Mouse (Mus musculus) heart, embryonic 13.5 days (tissue): ENCODE results near the gene Phyhd1. TPM values are rescaled to one million over a fixed set of nuclear protein-coding genes. Genes with fewer than 3 reads are reported as not detected.

Experiments
- ATAC-seq: fragments of 200-750 bp; cut with Nextera tagmentation; 2 replicates; pipeline ENCODE4 v1.8.0; 2017; ENCODE audit warnings: moderate TSS enrichment; ENCODE audit not compliant: insufficient number of reproducible peaks, low FRiP score, low TSS enrichment; ENCODE audit errors: extremely low read depth
- H3K27ac ChIP-seq: fragments of 300-500 bp; sonication (generic); replicated peaks from 2 replicates; pipeline ENCODE4 v1.5.1; 2015; ENCODE audit warnings: moderate library complexity, mild to moderate bottlenecking, inconsistent platforms
- H3K27me3 ChIP-seq: fragments of 300-500 bp; sonication (generic); replicated peaks from 2 replicates; pipeline ENCODE4 v1.6.1; 2015; ENCODE audit warnings: mild to moderate bottlenecking, inconsistent platforms
- H3K36me3 ChIP-seq: fragments of 300-500 bp; sonication (generic); 2 replicates; pipeline ENCODE4 v1.6.1; 2015; ENCODE audit warnings: mild to moderate bottlenecking, inconsistent platforms
- H3K4me1 ChIP-seq: fragments of 300-500 bp; sonication (generic); 2 replicates; pipeline ENCODE4 v1.6.1; 2015; ENCODE audit warnings: inconsistent platforms
- H3K4me2 ChIP-seq: fragments of 300-500 bp; sonication (generic); 2 replicates; pipeline ENCODE4 v1.6.1; 2015; ENCODE audit warnings: inconsistent platforms, mild to moderate bottlenecking, moderate library complexity
- H3K4me3 ChIP-seq: fragments of 300-500 bp; sonication (generic); 2 replicates; pipeline ENCODE4 v1.5.1; 2015; ENCODE audit warnings: moderate library complexity, mild to moderate bottlenecking, inconsistent platforms
- H3K9ac ChIP-seq: fragments of 300-500 bp; sonication (generic); 2 replicates; pipeline ENCODE4 v1.6.1; 2015; ENCODE audit warnings: inconsistent platforms, mild to moderate bottlenecking, moderate library complexity
- H3K9me3 ChIP-seq: fragments of 300-500 bp; sonication (generic); 2 replicates; pipeline ENCODE4 v1.6.1; 2016; ENCODE audit warnings: inconsistent platforms
- WGBS: fragments of 180-500 bp; shearing (Covaris S2); methylation state at CpG from one replicate; pipeline ENCODE4 v1.1.7; 2015; ENCODE audit warnings: mixed read lengths; 5-methylcytosine and 5-hydroxymethylcytosine counted together
- polyA plus RNA-seq: library from polyadenylated mRNA; unstranded; fragments of >200 nt; fragmentation: Nextera tagmentation; extraction: Ambion mirVana; gene quantifications from 2 replicates; pipeline ENCODE4 v1.2.1, GENCODE M21; 2015

Gene Phyhd1
- polyA plus RNA-seq, 1 experiment from 2014 or later = 7.0 TPM

DNA sequence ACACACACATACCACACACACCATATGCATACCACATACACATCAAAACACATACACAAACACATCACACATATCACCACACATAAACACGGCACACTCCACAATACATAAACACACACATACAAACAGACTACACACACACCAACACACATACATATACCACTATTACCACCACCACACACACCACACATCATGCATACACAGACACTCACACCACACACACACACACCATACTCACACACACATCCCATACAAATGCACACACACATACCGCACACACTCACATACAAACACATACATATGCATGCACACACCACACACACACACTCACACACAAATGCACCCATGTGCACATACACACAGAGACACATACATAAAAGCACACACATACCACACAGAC lies 1.5 kb downstream of the Phyhd1 start:
- Histone ChIP-seq H3K36me3 (peaks cover 29% of the 10 kb centered on the region), H3K4me2 (no peak overlapping the region), H3K27ac (peak overlapping the region; percentile 99; the same call in 1 of the 2 replicates), H3K9ac (0 out of 2 replicates have a peak overlapping the region, but pooled peaks have one; percentile 2), H3K27me3 (no peaks in the 10 kb centered on the region), H3K4me3 (no peak overlapping the region), H3K9me3 (no peaks in the 10 kb centered on the region), H3K4me1 (peaks cover 68% of the 10 kb centered on the region)
- ATAC-seq = no peak
- WGBS = 95% methylated on average over 2 of the region's 2 CpGs

DNA sequence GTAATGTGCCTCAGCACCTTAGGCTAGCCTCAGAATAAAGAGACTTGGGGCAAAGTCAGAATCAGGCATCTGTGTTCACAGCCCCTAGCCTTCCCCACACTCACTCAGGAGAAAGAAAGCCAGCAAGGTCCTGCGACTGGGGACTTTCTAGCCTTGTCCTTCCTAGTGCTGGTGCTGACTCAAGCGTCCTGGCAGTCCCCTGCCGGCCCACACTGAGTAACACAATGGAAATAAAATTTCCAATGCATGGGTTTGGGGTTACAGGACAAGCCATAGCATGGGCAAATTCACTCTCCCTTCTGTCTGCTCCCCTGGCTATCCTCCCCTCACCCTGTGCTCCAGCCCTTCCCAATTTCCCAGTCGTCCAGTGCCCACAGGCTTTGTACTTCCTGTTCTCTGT lies 2.4 kb downstream of the Phyhd1 start:
- Histone ChIP-seq H3K27ac (peak overlapping the region; percentile 45), H3K9me3 (no peaks in the 10 kb centered on the region), H3K4me2 (no peak overlapping the region), H3K4me3 (no peak overlapping the region), H3K4me1 (peaks cover 60% of the 10 kb centered on the region), H3K36me3 (peaks cover 30% of the 10 kb centered on the region), H3K9ac (0 out of 2 replicates have a peak overlapping the region, but pooled peaks have one; percentile 12), H3K27me3 (no peaks in the 10 kb centered on the region)
- no peak for ATAC-seq
- WGBS = 46% methylated on average over 4 of the region's 4 CpGs

DNA sequence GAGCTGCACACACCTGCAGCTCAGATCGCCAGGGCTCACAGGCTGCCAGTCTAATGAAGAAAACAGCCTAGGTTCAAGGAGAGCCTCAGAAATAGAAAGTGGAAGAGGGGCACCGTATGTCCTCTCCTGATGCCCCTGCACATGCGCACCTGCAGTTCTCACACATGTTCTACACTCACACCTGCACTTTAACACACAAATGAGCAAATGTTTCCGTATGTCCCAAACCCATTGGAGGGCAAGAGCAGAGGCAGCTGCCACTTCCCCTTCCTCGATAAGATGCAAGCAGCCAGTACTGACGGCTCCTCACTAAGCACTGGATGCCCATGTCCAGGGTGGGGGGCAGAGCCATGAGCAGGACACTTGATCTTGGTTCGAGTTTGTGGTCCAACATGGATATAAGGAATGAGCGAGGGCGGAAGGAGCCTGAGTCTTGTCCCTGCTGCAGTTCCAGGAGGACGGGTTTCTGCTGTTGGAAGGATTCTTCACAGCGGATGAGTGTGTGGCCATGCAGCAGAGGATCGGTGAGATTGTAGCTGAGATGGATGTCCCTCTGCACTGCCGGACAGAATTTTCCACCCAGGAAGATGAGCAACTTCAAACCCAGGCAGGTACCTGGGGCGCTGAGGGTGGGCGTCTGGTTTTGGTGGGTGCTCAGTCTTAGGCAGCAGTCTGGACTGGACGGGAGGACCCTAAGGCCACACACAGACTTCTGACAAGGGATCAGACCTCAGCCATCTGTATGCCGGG lies 3.4 kb downstream of the Phyhd1 start:
- no peak overlapping the region for H3K4me3 ChIP-seq
- no peak for ATAC-seq
- peaks cover 50% of the 10 kb centered on the region for H3K4me1 ChIP-seq

DNA sequence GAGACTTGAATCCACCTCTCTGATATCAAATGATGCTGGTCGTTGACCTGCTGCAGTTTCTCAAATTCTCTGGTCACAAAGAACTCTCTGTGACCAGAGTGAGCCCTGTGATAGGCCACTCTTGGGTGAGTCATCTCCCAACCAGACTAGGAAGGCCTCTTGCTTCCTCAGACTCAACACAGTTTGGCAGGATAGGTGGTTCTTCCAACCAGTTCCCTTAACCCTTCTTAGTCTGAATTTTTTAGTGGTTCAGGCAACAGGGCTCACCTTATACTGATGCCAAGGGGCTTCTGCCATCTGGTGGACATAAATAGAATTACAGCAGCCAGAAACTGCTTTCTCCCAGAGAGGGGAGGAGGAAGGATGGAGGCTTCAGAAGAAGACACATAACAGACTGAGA lies 4.1 kb downstream of the Phyhd1 start:
- WGBS = 18% methylated on average over 1 of the region's 1 CpGs

More for the DNA sequence above, 3.4 kb downstream of the Phyhd1 start:
- Histone ChIP-seq H3K9me3 (no peaks in the 10 kb centered on the region), H3K36me3 (peaks cover 21% of the 10 kb centered on the region), H3K27ac (peak overlapping the region; percentile 82), H3K9ac (peak overlapping the region; percentile 56), H3K27me3 (no peaks in the 10 kb centered on the region), H3K4me2 (no peak overlapping the region)
- 81% methylated on average over 17 of the region's 17 CpGs for WGBS

DNA sequence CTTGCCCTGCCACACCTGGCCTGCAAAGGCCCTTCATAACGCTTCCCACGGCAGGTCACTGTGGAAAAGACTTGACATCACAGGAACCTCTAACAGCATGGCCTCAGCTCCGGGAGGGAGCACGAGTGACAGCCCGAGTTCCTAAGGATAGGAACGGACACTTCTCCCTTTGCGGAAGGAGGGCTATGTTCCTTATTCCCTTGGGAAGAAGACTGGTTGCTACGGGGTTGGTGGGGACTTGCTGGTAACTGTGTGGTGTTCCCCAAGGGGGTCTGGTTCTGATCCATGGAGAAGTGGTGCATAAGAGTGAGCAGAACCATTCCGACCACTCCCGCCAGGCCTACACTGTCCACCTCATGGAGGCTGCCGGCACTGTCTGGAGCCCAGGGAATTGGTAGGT lies 14.7 kb downstream of the Phyhd1 start, which contains the start of gene Gm28038:
Gene Gm28038 (plus strand): TSS at position 301 of the 400 bp plus-strand sequence.
- Histone ChIP-seq H3K36me3 (peaks cover 39% of the 10 kb centered on the region), H3K4me1 (peaks cover 11% of the 10 kb centered on the region), H3K9me3 (no peaks in the 10 kb centered on the region), H3K4me2 (no peak within 1 kb of the TSS), H3K4me3 (no peak within 1 kb of the TSS), H3K27me3 (no peaks in the 10 kb centered on the region), H3K27ac (no peak within 1 kb of the TSS), H3K9ac (no peak within 1 kb of the TSS)
- no peak for ATAC-seq
- 92% methylated on average over 11 of the region's 11 CpGs for WGBS

More for the DNA sequence above, 4.1 kb downstream of the Phyhd1 start:
- peaks cover 43% of the 10 kb centered on the region for H3K4me1 ChIP-seq
- no peak overlapping the region for H3K9ac ChIP-seq
- no peaks in the 10 kb centered on the region for H3K9me3 ChIP-seq
- no peak overlapping the region for H3K4me3 ChIP-seq
- H3K27me3 ChIP-seq = no peaks in the 10 kb centered on the region
- H3K27ac ChIP-seq = peak overlapping the region; percentile 82
- H3K36me3 ChIP-seq = peaks cover 18% of the 10 kb centered on the region
- H3K4me2 ChIP-seq = no peak overlapping the region
- peak; percentile 47; the same call in 1 of the 2 replicates for ATAC-seq

DNA sequence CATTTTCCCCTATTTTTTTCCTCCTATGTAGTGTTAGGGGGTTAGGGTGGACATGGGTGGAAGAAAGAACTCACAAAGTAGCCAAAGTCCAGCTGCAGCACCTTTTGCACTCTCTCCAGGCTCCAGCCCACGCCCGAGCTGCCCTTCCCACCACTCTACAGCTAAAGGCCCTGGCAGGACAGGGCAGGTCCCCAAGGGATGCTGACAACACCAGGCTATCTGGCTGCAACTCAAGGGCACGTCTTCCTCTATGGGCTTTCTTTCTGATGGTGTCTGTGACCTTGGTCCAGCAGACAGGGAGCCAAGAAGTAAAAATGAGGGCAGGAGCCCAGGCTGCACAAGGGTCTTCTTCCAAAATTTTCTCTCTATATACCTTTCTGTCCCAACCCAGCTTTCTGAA lies 15.6 kb downstream of the Phyhd1 start:
- Histone ChIP-seq H3K9ac (no peak overlapping the region), H3K9me3 (no peaks in the 10 kb centered on the region), H3K27ac (no peak overlapping the region), H3K4me1 (peaks cover 11% of the 10 kb centered on the region), H3K4me2 (no peak overlapping the region), H3K27me3 (no peaks in the 10 kb centered on the region), H3K4me3 (no peak overlapping the region), H3K36me3 (peaks cover 39% of the 10 kb centered on the region)
- WGBS = 65% methylated on average over 3 of the region's 3 CpGs
- ATAC-seq = no peak

DNA sequence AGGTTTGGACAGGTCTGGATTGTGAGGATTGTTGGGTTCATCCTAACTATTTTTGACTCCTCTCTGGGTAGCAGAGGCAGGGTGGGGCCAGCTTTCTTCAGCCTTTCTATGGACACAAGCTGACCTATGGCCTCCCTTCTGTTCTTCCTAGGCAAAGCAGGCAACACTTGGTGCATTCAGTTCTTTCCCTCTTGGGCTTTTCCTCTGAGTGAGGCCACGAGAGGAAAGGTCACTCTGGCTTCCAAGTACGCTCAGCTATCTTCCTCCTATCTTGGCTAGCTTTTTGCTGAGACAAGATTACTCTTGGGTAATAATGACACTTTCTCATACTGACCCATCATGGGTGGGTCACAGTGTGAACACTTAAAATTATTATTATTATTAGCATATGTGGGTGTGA lies 17.2 kb downstream of the Phyhd1 start:
- H3K4me3 ChIP-seq = no peak overlapping the region
- WGBS = 80% methylated on average over 2 of the region's 2 CpGs
- peaks cover 24% of the 10 kb centered on the region for H3K4me1 ChIP-seq
- H3K27ac ChIP-seq = no peak overlapping the region
- no peaks in the 10 kb centered on the region for H3K9me3 ChIP-seq
- ATAC-seq = no peak
- H3K4me2 ChIP-seq = no peak overlapping the region
- H3K27me3 ChIP-seq = no peaks in the 10 kb centered on the region
- no peak overlapping the region for H3K9ac ChIP-seq
- H3K36me3 ChIP-seq = peaks cover 29% of the 10 kb centered on the region

DNA sequence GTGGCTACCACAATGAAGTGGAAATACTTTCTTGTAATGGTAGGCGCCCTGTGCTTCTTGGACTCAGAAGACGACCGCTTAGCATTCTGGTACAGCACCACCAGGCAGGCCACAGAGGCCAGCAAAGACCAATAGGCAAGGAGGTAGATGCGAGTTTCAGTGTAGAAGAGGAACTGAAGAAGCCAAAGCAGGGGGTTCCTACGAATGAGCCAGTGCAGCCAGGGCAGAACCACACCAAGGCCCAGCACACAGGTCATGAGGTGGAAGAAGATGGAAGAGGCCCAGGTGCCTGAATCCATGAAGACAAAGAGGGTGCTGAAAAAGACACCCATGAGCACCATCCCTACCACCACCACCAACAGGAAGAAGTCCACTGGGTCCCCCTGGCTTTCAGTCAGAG lies 19.0 kb downstream of the Phyhd1 start:
- no peaks in the 10 kb centered on the region for H3K9me3 ChIP-seq
- peaks cover 38% of the 10 kb centered on the region for H3K36me3 ChIP-seq
- 85% methylated on average over 5 of the region's 5 CpGs for WGBS
- no peak overlapping the region for H3K27ac ChIP-seq
- no peak for ATAC-seq
- peak overlapping the region; percentile 96 for H3K4me3 ChIP-seq
- no peaks in the 10 kb centered on the region for H3K27me3 ChIP-seq
- peak overlapping the region; percentile 96 for H3K4me2 ChIP-seq
- peaks cover 24% of the 10 kb centered on the region for H3K4me1 ChIP-seq
- peak overlapping the region; percentile 97 for H3K9ac ChIP-seq

DNA sequence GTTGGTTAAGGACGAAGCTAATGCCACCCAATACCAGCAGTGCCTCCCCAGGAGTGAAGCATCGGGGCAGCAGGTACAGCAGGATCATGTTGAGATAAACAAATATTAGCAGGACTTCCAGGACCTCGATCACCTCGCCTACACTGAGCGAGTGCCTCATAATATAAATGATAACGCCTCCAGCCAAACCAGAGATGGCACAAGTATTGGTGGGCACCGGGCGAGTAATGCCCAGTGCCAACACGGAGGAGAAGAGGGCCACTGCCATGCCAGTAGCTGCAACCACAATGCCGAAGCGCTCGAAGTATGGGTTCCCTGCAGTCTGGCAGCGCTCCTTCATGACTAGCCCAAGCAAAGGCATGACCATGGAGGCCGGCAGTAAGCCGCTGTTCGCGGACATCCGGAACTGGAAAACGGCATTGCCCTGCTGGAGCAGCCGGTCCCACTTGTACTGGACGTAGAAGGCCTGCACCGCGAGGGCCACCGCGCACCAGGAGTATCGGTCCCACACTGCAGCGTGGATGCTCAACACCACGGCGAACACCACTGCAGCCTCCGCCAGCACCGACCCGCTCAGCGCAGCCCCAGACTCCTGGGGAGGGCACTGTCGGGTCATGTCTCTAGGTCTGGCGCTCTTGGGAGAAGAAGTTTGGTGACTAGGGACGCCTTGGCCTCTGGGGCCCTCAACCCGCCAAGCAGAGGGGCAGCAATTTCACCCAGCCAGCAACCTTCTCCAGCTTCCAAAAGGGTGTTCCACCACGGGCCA lies 19.6 kb downstream of the Phyhd1 start:
- Histone ChIP-seq H3K36me3 (peaks cover 38% of the 10 kb centered on the region), H3K4me3 (peak overlapping the region; percentile 96), H3K9me3 (no peaks in the 10 kb centered on the region), H3K4me2 (peak overlapping the region; percentile 96), H3K4me1 (peaks cover 24% of the 10 kb centered on the region), H3K27me3 (no peaks in the 10 kb centered on the region), H3K9ac (peak overlapping the region; percentile 97), H3K27ac (peak overlapping the region; percentile 67)
- WGBS = 12% methylated on average over 38 of the region's 38 CpGs
- peak; percentile 47; the same call in 1 of the 2 replicates for ATAC-seq

DNA sequence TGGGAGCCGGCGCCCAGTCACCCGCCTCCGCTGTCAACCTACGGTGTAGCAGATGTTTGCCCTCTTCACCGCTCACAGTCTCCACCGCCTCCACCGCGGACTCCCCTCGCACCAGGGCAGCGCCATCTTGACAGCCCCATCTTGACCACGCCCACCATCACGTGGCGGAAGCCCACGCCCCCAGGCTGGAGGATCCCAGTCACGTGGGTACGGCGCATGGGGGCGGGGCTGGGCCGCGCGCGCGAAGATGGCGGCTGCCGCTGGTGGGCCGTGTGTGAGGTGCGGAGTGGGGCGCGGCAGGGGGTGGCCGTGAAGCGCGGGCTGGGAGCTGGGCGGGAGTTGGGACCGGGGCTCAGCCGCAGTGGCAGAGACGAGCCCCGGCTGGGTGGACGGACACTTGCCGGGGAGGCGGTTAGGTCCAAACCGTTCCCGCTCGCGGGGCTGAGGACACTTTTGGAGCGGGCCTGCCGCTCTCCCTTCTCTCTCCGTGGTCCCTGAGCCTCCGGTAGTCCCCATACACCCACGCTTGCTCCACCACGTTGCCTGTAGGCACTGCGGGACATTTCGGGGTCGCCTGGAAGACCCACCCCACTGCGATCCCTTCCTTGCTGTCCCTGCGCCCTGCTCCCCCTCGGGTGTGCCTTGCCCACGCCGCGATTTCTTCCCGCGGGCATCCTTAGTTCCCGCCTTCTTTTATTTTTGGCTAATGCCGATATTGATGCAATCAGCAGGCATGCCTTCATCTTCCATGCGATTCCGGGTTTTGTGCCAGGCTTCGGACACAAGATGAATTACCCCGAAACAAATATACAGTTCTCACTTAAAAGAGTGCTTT lies 20.4 kb downstream of the Phyhd1 start, which contains the start of the genes Dolk and Nup188:
Gene Dolk (minus strand): TSS at position 143 of the 835 bp plus-strand sequence.
Gene Nup188 (plus strand): TSS at position 206 of the 835 bp plus-strand sequence.
- Histone ChIP-seq H3K4me3 (peak within 1 kb of the TSS; percentile 96), H3K9me3 (no peaks in the 10 kb centered on the region), H3K27ac (peak within 1 kb of the TSS; percentile 72), H3K27me3 (no peaks in the 10 kb centered on the region), H3K36me3 (peaks cover 37% of the 10 kb centered on the region), H3K4me2 (peak within 1 kb of the TSS; percentile 96), H3K9ac (peak within 1 kb of the TSS; percentile 97), H3K4me1 (peaks cover 24% of the 10 kb centered on the region)
- under 1% methylated on average over 68 of the region's 68 CpGs for WGBS
- peak; percentile 92 for ATAC-seq

DNA sequence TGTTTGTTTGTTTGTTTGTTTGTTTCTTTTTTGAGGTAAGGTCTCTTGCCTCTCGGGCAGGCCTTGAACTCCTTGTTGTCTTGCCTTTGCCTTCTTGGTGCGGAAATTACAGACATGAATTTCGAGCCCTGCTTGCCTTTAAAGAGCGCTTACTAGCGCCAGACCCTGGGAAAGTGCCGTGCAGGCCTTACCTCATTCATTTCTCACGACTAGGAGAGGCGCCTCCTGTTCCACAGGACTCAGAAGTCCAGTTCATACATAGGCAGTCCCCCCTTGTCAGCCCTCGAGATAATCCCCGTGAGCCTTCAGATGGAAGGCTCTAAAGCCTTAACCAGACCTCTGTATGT lies 21.0 kb downstream of the Phyhd1 start:
- ATAC-seq = no peak
- Histone ChIP-seq H3K27ac (peak overlapping the region; percentile 72; the same call in 1 of the 2 replicates), H3K4me2 (peak overlapping the region; percentile 96), H3K9ac (peak overlapping the region; percentile 97), H3K9me3 (no peaks in the 10 kb centered on the region), H3K4me3 (peak overlapping the region; percentile 96), H3K4me1 (peaks cover 24% of the 10 kb centered on the region), H3K27me3 (no peaks in the 10 kb centered on the region), H3K36me3 (peaks cover 37% of the 10 kb centered on the region)
- WGBS = 1% methylated on average over 10 of the region's 10 CpGs
